In the genomic region with DNA sequence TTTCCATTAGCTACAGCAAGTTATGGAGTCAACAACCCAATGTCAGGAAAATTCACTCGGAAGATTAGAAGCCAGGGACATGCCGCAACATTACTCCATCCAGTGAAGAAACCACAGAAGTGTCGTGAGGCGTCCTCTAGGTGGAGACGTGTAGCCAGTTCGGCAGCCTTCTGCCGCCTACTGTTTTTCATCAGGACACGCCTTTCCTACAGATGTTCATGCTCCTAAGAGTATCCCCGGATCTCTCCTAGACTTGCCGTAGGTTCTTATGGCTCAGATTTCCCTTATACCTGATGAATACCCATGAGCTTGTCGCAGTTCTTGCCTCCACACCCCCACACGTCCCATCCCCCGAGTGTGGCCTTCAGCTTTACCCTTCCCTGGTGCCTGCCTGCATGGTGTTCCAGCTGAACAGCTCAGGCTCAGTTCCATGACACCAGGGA, we compare ENCODE assay signal across 7 mouse cellular contexts.
DNase-seq lines count a peak whose midpoint lies in the region; ATAC-seq and TF ChIP-seq lines count a peak whose summit lies in the region.

No protein-coding gene starts in this region.

- no peaks in the 10 kb centered on the region for H3K4me1 ChIP-seq in embryonic facial prominence, embryonic 14.5 days (ENCODE audit: control insufficient read depth, insufficient read depth, low read length)
- no peaks in the 10 kb centered on the region for H3K4me1 ChIP-seq in small intestine, adult 2 months (ENCODE audit: control insufficient read depth, insufficient read depth, insufficient read length, low read length)

- WGBS in embryonic facial prominence, embryonic 14.5 days, result 7% methylated on average over 13 of the region's 13 CpGs
- WGBS in macrophage (ENCODE audit: missing documents), result 11% methylated on average over 13 of the region's 13 CpGs
- WGBS in small intestine, adult 2 months, result 11% methylated on average over 13 of the region's 13 CpGs

- no peaks in the 10 kb centered on the region for H3K36me3 ChIP-seq in embryonic facial prominence, embryonic 14.5 days (ENCODE audit: control insufficient read depth, insufficient read depth, low read length)
- H3K36me3 ChIP-seq in macrophage (ENCODE audit: inconsistent target), result no peaks in the 10 kb centered on the region
- no peaks in the 10 kb centered on the region for H3K36me3 ChIP-seq in small intestine, adult 2 months (ENCODE audit: control insufficient read depth, insufficient read depth, low read length)

- CTCF ChIA-PET in Patski (lab: Charles Lee), result interaction anchor here (0.6 to 4.0 kb wide), 31 partner anchors 9 to 237 kb away, joined by 3 to 51 read pairs (median 4); no protein-coding TSS in a partner anchor

- peak; percentile 90 for TF ChIP-seq CTCF in Patski (IDR thresholded peaks at IDR 0.05)
- TF ChIP-seq CTCF in small intestine, adult 2 months (IDR thresholded peaks at IDR 0.05; ENCODE audit: extremely low read depth, insufficient read length, insufficient replicate concordance, low read depth, low read length), result peak; percentile 62; the same call in 1 of the 2 replicates

- H3K9me3 ChIP-seq in embryonic facial prominence, embryonic 14.5 days (ENCODE audit: control insufficient read depth, low read length), result no peaks in the 10 kb centered on the region

- H3K27ac ChIP-seq in embryonic facial prominence, embryonic 14.5 days (replicated peaks; ENCODE audit: low read depth, low read length), result no peak overlapping the region
- H3K27ac ChIP-seq in macrophage, result peak overlapping the region; percentile 96
- H3K27ac ChIP-seq in small intestine, adult 2 months (ENCODE audit: insufficient read depth, low read depth, low read length), result no peak overlapping the region

- ATAC-seq in Patski, result peak; percentile 95
- peak; percentile 86 for ATAC-seq in embryonic facial prominence, embryonic 14.5 days (ENCODE audit: low read depth)

- in situ Hi-C loops in Patski (cut with MboI; ENCODE audit: low pct_unique_long_range_greater_than_20kb), result no loop called here

- DNase-seq in A20 (ENCODE audit: low read depth, low spot score) (peak; percentile 68), Patski (ENCODE audit: low read depth, low spot score) (no peak)
- DNase-seq in embryonic facial prominence, embryonic 14.5 days (ENCODE audit: low spot score), result peak; percentile 91
- peak; percentile 72 to 75 for DNase-seq in heart, postnatal 10 days
- DNase-seq in kidney, postnatal 25 days, result peak; percentile 65 to 73

- no peak overlapping the region; the same call in 1 of the 2 replicates for H3K4me3 ChIP-seq in embryonic facial prominence, embryonic 14.5 days (ENCODE audit: low read depth, low read length)
- H3K4me3 ChIP-seq in macrophage (ENCODE audit: inconsistent target), result no peak overlapping the region
- no peak overlapping the region for H3K4me3 ChIP-seq in small intestine, adult 2 months (ENCODE audit: low read depth, low read length)

- no peak overlapping the region for H3K9ac ChIP-seq in embryonic facial prominence, embryonic 14.5 days (ENCODE audit: low read depth, low read length)

- POLR2A ChIA-PET in Patski (lab: Charles Lee), result no interaction called here

- intact Hi-C loops in heart, postnatal 10 days (cut with DNase I), result loop anchor here (1.0 to 2.0 kb wide), 3 partner anchors 39 to 225 kb away; no protein-coding TSS in a partner anchor

- H3K4me2 ChIP-seq in embryonic facial prominence, embryonic 14.5 days (ENCODE audit: low read depth, low read length), result peak overlapping the region; percentile 44

- no peaks in the 10 kb centered on the region for H3K27me3 ChIP-seq in Patski
- H3K27me3 ChIP-seq in embryonic facial prominence, embryonic 14.5 days (replicated peaks; ENCODE audit: control insufficient read depth, insufficient read depth, low read length), result no peaks in the 10 kb centered on the region
- no peaks in the 10 kb centered on the region for H3K27me3 ChIP-seq in small intestine, adult 2 months (ENCODE audit: control insufficient read depth, insufficient read depth, low read length)

- H3K79me2 ChIP-seq in macrophage (ENCODE audit: inconsistent target), result no peaks in the 10 kb centered on the region

- no peak for TF ChIP-seq POLR2A in small intestine, adult 2 months (IDR thresholded peaks at IDR 0.05; ENCODE audit: low read depth, low read length)
